Mouse (Mus musculus): Measurements from ENCODE around the gene Pgs1. TPM values are rescaled to one million over a fixed set of nuclear protein-coding genes. Genes with fewer than 3 reads are reported as not detected.

Pgs1 gene
- total RNA-seq, 2 experiments from 2014 or later: 17.8 to 21.6 TPM

GRCm38 (mm10) chr11:118003176-118003575 is 17.1 kb downstream of the Pgs1 start:
- DNase-seq: no peak

GRCm38 (mm10) chr11:118003718-118004117 is 17.6 kb downstream of the Pgs1 start:
- no peak for DNase-seq

GRCm38 (mm10) chr11:118004217-118004616 is 18.1 kb downstream of the Pgs1 start:
- DNase-seq: no peak

- no peak for DNase-seq
Observed at GRCm38 (mm10) chr11:118007460-118008143, 21.5 kb downstream of the Pgs1 start.

- no peak for DNase-seq
Observed at GRCm38 (mm10) chr11:118008144-118008805, 22.2 kb downstream of the Pgs1 start.

- no peak for DNase-seq
Observed at GRCm38 (mm10) chr11:118008843-118009242, 22.8 kb downstream of the Pgs1 start.

GRCm38 (mm10) chr11:118009865-118010571 is 23.9 kb downstream of the Pgs1 start:
- no peak for DNase-seq

GRCm38 (mm10) chr11:118012595-118012994 is 26.5 kb downstream of the Pgs1 start:
- no peak for DNase-seq

- no peak for DNase-seq
Observed at GRCm38 (mm10) chr11:118013339-118013738, 27.2 kb downstream of the Pgs1 start.

- DNase-seq: no peak
Observed at GRCm38 (mm10) chr11:118014391-118014995, 28.4 kb downstream of the Pgs1 start.

- DNase-seq: no peak
Observed at GRCm38 (mm10) chr11:118015381-118016145, 29.5 kb downstream of the Pgs1 start.

GRCm38 (mm10) chr11:118018328-118018727 is 32.2 kb downstream of the Pgs1 start:
- no peak for DNase-seq

GRCm38 (mm10) chr11:118021806-118022205 is 35.7 kb downstream of the Pgs1 start:
- peak; percentile 81 for DNase-seq

GRCm38 (mm10) chr11:118023475-118023874 is 37.4 kb downstream of the Pgs1 start:
- DNase-seq: no peak

- no peak for DNase-seq
Observed at GRCm38 (mm10) chr11:118024111-118024510, 38.0 kb downstream of the Pgs1 start.

GRCm38 (mm10) chr11:118029170-118029569 is 43.1 kb downstream of the Pgs1 start:
- no peak for DNase-seq

- DNase-seq: no peak
Observed at GRCm38 (mm10) chr11:118031134-118031533, 45.0 kb downstream of the Pgs1 start.

- no peak for DNase-seq
Observed at GRCm38 (mm10) chr11:118034395-118034794, 48.3 kb downstream of the Pgs1 start.

- DNase-seq: no peak
Observed at GRCm38 (mm10) chr11:118035068-118035467, 49.0 kb downstream of the Pgs1 start.

GRCm38 (mm10) chr11:118042791-118043190 is 56.7 kb downstream of the Pgs1 start:
- DNase-seq: no peak

- peak; percentile 77 for DNase-seq
Observed at GRCm38 (mm10) chr11:118043293-118043907, 57.3 kb downstream of the Pgs1 start.

GRCm38 (mm10) chr11:118049641-118050040 is 63.5 kb downstream of the Pgs1 start:
- no peak for DNase-seq
